Mouse (Mus musculus) G1E (cell line): ENCODE results near the gene Wdr90.

Source experiments
- CTCF ChIP-seq: IDR thresholded peaks from 2 replicates; pipeline ENCODE4 v1.5.1; 2012; ENCODE audit warnings: low read depth, low read length, inconsistent platforms, mixed read lengths
- GATA1 ChIP-seq: IDR thresholded peaks from 2 replicates; pipeline ENCODE4 v1.6.1; 2012; ENCODE audit warnings: borderline replicate concordance, low read length, inconsistent platforms, mixed read lengths
- POLR2AphosphoS5 ChIP-seq: IDR thresholded peaks from 2 replicates; pipeline ENCODE4 v1.6.1; 2012; ENCODE audit warnings: low read depth, low read length, inconsistent platforms; ENCODE audit not compliant: insufficient replicate concordance

DNA sequence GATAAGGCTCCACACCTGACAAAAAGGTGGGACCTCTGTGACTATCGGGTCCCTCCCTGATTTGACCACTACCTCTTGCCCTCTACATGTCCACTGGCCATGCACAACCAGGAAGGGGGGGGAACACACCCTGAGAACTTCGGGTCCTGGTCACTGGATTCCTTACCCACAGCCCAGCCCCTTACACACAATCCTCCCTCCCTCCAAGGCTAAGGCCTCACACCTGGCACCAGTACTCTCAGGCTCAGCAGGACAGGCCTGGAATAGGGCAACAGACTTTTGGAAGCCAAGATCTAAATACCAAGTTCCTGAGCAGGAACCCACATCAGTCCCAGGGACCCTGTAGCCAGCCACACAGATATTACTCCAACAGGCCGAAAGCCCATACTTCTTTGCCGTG, 22.4 kb downstream of the Wdr90 start:
- no peak for TF ChIP-seq CTCF
- TF ChIP-seq POLR2AphosphoS5: no peak
- TF ChIP-seq GATA1: no peak
